Mouse (Mus musculus) induced T-regulatory cell, adult 2 months (primary cell): Measurements from ENCODE around the gene Foxl1.

ENCODE experiments used
- DNase-seq: peaks from one replicate; pipeline ENCODE4 v3.0.0-alpha.2; 2012; ENCODE audit warnings: low read depth

Foxl1 gene

DNA sequence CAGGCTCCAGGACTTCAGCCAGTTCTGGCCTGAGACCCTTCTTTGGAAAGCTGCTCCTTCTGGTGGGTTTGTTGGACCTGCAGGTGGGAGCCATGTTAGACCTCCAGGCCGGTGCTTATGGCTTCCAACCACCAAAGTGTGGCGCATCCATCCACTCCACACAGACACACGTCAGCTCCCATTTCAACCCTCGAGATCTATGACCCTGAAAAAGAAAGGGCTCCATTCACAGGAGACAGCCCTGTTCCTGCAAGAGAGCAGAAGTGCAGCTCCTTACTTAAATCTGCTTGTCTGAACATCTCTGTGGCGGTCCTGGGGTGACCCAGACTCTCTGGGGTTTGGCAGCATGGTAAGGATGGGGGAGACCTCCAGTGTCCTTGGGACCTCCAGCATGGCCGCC lies 34.2 kb upstream of the Foxl1 start:
- no peak for DNase-seq

DNA sequence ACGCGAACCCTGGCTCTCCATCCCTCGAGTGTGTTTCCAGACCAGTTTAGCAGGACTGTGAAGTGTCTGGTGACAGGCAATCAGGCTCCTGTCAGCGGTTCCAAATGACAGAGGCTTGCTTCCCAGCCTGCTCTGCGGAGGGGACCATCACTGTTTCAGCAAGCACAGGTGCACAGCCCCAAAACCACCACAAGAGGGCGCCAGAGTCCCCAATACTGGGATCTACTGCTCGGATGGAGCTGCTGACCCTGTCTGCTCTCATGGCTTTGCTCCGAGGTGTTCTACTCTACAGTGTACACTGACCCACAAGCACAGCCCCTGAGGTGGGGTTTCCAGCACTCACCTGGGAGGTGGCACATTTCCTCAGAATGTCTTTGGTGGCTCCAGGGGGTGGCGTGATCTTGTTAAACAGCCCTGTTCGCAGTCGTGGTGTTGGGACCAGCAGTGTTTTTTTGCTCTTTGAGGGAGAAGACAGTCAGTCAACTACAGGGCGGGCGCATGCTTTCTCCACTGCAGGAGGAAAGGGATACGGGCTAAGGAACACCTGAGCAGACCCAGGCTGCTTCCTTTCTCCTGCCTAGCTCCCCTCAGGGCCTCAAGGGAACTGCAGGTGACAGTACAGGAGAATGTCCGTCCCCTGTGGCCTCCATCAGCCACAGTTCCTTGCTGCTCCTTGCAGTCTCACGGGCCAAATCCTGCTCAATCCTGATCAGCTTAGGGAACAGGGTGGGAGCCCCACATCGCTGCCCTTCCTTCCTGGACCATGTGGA lies 23.5 kb upstream of the Foxl1 start:
- peak; percentile 86 for DNase-seq

DNA sequence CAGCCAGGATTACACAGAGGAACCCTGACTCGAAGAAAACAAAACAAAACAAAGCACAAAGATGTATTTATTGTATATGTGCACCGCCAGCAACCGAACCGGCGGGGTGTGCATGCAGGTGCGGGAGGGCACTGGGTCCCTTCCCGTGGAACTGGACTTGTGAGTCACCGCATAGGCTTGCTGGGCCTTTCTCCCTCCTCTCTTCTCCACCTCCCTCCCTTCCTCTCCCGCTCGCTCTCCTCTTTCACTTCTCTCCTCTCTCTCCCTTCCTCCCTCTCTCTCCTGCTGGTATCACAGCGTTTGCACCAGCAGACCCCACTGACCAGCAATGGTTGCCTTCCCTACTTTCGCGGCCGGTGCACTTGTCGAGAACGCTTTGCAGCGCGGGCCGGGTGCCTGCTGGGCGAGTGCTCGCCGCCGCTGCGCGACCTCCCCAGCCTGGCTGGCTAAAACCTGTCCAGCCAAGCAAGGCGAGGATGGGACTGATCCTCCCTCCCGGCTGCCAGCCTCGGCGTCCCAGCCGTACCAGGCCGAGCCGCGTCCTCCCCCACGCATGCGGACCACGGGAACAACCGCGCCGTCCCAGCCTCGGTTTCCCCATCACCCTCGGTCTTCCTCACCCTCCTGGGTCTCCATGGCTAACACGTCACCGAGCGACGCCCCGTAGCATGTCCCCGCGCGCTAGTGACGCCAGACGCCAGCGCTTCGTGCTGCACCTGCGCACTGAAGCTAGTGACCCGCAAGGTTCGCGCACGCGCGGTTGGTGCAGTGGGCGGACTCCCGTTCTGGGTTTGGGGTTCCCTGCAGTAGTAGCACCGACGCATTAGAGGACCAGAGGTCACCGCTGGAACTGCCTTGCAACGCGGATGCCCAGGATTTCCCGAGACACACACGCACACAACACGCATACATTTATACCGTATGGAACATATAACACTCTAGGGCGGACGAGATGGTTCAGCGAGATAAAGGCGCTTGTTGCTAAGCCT lies 19.8 kb upstream of the Foxl1 start, which contains the start of gene Mthfsd:
Gene Mthfsd (minus strand): TSS at position 725 of the 989 bp plus-strand sequence.
- DNase-seq = peak; percentile 99

DNA sequence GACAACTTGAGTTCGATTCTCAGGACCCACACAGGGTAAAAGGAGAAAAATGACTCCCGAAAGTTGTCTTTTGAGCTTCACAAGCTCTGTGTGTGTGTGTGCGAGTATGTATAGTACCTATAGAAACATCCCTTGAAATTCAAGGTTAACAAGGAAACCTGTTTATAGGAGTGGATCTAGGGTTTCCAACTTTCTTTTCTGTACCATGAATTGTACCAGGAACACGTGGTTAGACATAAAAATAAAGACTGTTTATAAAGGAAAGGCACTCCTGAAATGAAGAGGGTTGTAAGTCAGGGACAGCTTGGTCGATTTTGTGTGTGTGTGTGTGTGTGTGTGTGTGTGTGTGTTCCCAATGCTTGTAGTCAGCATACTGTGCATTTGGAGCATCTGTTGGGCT lies 19.1 kb upstream of the Foxl1 start:
- no peak for DNase-seq

DNA sequence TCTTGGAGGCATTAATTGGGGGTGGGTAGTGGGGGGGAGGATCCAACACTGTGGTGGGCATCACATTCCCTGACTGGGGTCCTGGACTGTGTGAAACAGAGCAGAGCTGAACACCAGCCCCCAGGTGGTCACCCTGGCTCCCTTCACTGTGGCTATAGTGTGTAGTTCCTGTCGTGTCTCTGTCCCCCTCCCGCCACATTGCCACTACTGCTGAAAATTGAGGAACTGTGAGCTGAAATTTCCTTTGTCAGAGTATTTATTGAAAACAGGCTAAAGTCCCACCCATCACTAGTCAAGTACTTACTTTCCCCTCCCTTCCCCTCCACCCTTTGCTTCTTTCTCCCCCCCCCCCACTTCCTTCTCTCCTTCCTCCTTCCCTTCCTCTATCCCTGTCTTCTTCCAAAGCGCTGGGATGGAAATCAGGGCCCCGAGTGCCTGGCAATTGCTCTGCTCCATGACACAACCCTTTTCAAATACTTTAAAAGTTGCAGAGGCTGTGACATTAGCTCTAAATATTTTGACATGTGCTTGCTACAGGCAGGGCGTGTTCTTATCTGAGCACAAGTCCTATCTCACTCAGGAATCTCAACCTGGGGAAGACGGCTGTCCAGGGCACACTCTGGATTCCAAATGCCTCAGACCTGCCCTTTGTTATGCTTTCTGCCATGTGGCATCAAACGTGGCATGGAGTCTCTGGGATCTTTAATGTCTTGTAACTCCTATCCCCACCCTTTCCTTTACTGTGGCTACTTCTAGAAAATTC lies 16.4 kb upstream of the Foxl1 start:
- DNase-seq = no peak

DNA sequence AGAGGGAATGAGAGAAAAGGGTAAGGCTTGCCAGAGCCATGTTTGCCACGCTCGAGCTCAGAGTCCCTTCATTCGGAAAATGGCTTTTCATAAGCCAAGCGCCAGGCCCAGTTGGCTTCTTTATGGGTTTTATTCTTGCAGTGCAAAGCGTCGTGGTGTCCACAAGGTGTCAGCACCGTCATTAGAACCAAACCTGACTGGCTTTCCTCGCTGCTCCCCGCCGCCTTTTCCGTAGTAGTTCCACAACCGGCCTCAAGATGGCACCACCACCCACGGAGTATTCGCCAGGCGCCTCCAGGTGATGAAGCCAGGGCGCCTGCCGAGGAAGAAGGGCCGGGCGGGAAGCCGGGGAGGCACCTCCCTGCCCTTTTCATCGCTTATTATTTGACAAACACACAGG lies 14.5 kb upstream of the Foxl1 start:
- DNase-seq = peak; percentile 98

DNA sequence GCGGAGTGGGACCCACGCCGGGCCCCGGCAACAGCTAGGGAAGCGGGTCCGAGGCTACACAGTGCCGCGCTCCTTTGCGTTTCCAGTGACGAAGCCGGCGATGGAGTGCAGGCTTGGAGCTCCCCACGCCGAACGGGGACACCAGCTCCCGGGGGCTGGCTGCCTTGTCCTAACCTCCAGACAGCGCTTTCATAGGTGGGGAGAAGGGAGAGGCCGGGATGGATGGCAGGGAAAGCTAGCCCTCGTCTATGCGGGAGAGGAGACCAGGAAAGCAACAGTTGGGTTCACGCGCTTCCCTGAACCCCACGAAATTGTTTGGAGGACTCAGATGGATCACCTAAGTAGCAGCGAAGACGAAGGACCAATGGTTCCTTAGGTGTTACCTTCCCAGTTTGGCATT lies 12.6 kb upstream of the Foxl1 start:
- no peak for DNase-seq

DNA sequence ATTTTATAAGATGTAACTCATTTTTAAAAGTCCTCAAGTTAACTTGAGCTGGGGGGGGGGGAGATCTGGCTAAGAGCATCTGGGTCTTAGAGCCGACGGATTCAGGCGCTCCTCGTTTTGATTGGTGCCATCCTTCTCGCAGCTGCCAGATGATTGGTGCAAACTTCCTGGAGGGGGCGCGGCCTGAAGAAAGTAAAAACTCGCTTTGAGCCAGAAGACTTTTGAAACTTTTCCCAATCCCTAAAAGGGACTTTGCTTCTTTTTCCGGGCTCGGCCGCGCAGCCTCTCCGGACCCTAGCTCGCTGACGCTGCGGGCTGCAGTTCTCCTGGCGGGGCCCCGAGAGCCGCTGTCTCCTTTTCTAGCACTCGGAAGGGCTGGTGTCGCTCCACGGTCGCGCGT lies 11.8 kb upstream of the Foxl1 start, which contains the start of gene Foxc2:
Gene Foxc2 (plus strand): TSS at position 224 of the 400 bp plus-strand sequence.
- peak; percentile 86 for DNase-seq

DNA sequence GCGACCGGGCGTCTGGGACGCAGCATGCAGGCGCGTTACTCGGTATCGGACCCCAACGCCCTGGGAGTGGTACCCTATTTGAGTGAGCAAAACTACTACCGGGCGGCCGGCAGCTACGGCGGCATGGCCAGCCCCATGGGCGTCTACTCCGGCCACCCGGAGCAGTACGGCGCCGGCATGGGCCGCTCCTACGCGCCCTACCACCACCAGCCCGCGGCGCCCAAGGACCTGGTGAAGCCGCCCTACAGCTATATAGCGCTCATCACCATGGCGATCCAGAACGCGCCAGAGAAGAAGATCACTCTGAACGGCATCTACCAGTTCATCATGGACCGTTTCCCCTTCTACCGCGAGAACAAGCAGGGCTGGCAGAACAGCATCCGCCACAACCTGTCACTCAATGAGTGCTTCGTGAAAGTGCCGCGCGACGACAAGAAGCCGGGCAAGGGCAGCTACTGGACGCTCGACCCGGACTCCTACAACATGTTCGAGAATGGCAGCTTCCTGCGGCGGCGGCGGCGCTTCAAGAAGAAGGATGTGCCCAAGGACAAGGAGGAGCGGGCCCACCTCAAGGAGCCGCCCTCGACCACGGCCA lies 11.1 kb upstream of the Foxl1 start:
- peak; percentile 44 for DNase-seq

DNA sequence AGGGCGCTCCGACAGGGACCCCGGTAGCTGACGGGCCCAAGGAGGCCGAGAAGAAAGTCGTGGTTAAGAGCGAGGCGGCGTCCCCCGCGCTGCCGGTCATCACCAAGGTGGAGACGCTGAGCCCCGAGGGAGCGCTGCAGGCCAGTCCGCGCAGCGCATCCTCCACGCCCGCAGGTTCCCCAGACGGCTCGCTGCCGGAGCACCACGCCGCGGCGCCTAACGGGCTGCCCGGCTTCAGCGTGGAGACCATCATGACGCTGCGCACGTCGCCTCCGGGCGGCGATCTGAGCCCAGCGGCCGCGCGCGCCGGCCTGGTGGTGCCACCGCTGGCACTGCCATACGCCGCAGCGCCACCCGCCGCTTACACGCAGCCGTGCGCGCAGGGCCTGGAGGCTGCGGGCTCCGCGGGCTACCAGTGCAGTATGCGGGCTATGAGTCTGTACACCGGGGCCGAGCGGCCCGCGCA lies 10.5 kb upstream of the Foxl1 start:
- no peak for DNase-seq

DNA sequence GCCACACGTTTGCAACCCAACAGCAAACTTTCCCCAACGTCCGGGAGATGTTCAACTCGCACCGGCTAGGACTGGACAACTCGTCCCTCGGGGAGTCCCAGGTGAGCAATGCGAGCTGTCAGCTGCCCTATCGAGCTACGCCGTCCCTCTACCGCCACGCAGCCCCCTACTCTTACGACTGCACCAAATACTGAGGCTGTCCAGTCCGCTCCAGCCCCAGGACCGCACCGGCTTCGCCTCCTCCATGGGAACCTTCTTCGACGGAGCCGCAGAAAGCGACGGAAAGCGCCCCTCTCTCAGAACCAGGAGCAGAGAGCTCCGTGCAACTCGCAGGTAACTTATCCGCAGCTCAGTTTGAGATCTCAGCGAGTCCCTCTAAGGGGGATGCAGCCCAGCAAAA lies 9.8 kb upstream of the Foxl1 start:
- DNase-seq = no peak

DNA sequence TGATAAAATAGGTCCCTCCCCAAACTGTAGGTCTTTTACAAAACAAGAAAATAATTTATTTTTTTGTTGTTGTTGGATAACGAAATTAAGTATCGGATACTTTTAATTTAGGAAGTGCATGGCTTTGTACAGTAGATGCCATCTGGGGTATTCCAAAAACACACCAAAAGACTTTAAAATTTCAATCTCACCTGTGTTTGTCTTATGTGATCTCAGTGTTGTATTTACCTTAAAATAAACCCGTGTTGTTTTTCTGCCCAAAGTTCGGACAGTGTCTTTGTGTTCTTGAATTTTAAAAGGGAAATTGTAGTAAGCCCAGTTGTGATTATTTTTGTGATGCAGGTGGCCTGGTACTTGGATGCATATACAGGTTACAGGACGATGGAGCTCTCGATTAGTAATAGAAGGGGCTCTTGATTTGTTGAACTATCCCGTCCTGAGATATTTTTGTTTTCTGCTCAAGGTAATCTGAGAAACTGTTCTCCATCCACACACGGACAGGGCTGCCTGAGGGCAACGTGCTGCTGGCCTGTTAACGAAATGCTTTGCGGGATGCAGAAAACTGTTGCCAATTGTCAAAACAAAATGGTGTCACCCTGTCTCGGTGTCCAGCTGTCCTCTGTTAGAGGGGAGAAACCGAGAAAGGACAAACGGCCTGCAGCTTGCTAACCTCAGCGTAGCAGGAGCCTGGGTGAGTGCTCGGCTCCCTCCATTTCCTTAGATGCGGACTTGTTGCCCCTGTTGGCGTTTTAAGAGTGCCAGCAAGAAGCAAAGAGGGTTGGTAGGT lies 8.9 kb upstream of the Foxl1 start:
- no peak for DNase-seq

DNA sequence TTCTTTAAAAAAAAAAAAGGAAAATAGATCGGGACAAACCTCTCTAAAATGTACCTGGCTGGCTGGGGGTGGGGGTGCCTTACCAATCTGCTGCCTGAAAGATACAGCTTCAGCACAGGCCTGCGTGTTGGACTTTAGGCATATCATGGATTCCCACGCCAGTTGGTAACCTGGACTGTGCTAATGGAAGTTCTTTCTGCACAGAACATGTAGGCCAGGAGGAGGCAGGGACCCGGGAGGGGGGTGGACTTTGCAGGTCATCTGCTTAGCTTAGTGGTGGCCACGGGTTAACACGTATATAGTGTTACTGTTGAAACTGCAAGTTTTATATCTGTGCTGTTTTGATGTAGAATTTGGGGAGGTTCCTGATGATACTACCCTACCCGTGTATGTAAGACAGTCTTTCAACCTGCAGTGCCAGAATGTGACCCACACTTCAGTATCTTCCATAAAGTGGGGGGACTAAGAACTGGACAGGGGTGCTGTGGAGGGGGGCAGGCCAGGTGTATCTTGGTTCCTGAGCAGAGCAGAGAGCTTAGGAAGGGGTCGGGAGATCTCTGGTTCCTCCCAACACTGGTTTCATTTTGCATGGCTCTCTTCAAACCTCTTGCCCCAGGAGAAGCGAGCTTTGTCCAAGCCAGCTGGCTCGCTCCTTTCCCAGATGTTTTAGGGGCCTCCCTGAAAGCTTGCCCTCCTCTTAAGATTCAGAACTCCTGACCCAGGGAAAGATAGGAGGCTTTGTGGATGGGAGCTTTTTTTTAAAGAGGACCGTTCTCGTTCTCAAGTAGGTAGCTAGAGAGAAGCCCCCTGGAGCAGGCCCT lies 7.9 kb upstream of the Foxl1 start:
- no peak for DNase-seq

DNA sequence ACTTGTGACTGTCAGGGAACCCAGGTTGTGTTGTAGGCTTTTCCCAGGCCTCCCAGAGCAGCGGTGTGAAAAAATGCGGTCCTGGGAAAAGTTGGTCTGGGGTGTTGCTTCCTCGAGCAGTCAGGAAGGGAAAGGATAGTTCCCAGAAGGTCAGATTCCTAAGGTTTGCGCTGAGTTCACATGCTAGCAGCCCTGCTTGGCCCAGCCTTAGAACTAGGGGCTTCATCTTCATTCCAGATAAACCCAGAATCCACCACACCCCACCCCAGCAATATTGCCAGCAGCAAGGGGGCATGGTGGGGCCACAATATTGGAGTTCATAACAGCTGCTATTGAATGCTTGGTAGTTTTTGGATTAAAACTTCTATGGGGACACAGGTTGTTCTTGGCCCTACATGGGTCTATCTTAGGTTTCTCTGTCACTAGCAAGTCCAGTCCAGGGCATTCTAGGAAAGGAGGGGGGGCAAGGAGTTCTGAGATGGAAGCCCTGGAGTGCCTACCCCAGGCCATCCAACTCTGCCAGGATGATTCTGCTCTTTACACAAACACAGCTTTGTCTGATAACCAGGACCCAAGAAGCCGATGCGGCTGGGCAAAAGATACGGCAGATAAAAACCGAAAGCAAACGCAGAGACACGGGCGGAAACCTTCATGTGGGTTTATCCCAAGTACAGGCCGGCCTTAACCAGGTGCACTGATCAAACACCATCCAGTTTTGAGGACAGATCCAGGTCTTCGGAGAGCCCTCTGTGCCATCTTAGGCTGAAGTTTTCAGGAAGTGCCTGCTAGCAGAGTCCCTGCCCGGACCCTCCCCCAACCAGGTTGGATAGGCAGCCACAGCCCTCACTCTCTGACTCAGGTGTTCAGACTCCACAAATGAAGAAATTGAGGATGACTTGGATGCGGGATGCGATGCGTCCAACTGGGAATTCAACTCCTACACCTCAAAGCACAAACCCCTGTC lies 7.0 kb upstream of the Foxl1 start:
- peak; percentile 44 for DNase-seq

DNA sequence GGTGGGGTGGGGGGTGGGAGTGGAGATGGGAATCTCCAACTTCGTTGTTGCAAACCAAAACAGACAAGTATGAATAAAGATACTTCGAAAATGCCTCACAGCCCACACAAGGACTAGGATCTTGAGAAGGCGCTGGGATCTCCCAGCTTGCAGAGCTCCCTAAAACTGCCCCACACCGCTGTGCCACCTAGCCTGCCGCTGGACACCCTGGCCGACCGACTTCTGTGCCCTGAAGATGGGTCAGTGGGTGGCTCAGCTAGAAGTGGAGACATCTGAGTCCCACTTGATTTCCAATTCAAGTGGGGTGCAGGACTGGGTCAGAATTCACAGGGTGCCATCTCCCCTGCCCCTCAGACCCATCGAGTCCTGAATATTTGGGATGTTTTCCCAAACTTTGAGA lies 6.0 kb upstream of the Foxl1 start:
- DNase-seq = no peak

DNA sequence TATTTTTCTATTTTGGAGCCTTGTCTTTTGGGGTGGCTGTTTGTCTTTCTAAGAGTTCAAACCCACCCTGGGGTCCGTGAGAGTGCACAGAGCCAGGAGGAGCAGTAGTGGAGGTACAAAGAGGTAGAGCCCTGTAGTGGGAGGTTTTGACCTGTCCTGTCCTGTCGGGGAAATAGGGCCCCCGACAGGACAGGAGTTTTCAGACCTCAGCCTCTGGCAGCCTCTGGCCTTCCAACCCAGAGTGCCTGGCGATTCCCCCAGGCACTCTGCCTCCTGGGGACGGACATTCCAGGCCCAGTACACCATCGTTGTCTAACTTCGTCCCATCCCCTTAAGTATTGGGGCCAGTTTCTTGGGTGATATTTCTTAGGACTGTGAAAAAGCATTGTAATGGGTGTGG lies 5.4 kb upstream of the Foxl1 start:
- no peak for DNase-seq

DNA sequence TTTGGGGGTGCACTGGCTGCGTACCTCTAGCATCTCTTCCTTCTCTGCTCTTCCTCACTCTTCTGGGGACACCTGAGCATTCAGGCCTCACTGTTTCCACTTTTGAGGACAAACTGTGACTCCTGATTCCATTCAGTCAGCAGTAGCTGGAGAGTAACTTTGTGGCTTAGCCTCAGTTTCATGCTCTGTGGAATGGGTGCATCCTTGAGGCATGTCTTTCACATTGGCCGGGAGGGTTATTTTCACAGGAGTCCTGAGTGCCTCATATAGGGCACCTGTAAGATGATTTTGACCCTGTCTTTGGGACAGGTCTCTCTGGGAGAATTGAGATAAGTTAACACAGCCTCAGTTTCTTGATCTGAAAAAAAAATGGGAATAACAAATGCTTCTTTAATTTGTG lies 4.6 kb upstream of the Foxl1 start:
- no peak for DNase-seq

DNA sequence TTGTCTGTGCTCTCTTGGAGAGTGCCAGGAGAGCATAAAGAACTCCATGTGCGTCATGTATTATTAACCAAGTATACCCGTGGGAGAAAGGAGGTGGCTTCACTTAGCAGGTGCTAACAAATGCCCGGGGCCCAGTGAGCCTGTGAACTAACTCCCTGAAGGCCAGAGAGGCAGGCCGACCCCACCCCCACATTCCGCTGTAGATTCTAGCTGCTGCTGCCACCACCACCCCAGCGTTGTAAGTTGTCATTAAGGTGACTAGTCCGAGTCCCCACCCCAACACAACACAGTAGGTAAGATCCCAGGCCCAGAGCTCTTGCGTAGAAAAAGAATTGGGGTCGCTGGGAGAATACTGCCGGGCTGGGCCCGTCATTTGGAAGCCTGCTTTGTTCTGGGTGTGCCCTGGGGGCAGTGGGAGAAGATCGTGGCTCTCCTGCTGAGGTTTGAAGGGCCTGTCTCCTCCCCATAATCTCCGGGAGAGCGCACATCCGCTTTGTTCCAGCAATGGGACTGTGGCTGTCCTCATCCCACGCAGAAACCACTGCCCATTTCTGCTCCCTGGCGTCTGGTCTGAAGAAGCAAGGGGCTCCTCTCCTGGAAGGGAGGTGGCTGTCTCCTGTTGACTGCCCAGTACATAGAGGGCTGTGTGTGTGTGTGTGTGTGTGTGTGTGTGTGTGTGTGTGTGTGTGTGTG lies 3.0 kb upstream of the Foxl1 start:
- no peak for DNase-seq
